Mouse (Mus musculus) neural tube, embryonic 12.5 days (tissue): ENCODE data around the gene Dusp18. TPM values are rescaled to one million over a fixed set of nuclear protein-coding genes. Genes with fewer than 3 reads are reported as not detected.

Experiments used
- ATAC-seq: fragments of 200-750 bp; cut with Nextera tagmentation; 2 replicates; pipeline ENCODE4 v1.8.0; 2017; ENCODE audit warnings: low read depth, mild to moderate bottlenecking, moderate TSS enrichment, moderate library complexity; ENCODE audit not compliant: low FRiP score
- H3K27ac ChIP-seq: fragments of 300-500 bp; sonication (generic); 2 replicates; pipeline ENCODE4 v1.5.1; 2016
- H3K27me3 ChIP-seq: fragments of 300-500 bp; sonication (generic); replicated peaks from 2 replicates; pipeline ENCODE4 v1.6.1; 2016; ENCODE audit warnings: mild to moderate bottlenecking
- H3K36me3 ChIP-seq: fragments of 300-500 bp; sonication (generic); 2 replicates; pipeline ENCODE4 v1.6.1; 2016; ENCODE audit warnings: mild to moderate bottlenecking
- H3K4me1 ChIP-seq: fragments of 300-500 bp; sonication (generic); 2 replicates; pipeline ENCODE4 v1.6.1; 2016
- H3K4me2 ChIP-seq: fragments of 300-500 bp; sonication (generic); replicated peaks from 2 replicates; pipeline ENCODE4 v1.6.1; 2016; ENCODE audit warnings: mild to moderate bottlenecking
- H3K4me3 ChIP-seq: fragments of 300-500 bp; sonication (generic); 2 replicates; pipeline ENCODE4 v1.5.1; 2016
- H3K9ac ChIP-seq: fragments of 300-500 bp; sonication (generic); 2 replicates; pipeline ENCODE4 v1.6.1; 2016; ENCODE audit warnings: mild to moderate bottlenecking
- H3K9me3 ChIP-seq: fragments of 300-500 bp; sonication (generic); 2 replicates; pipeline ENCODE4 v1.6.1; 2016; ENCODE audit warnings: mild to moderate bottlenecking
- WGBS: fragments of 180-500 bp; shearing (Covaris S2); methylation state at CpG from one replicate; pipeline ENCODE4 v1.1.7; 2016; 5-methylcytosine and 5-hydroxymethylcytosine counted together
- polyA plus RNA-seq: library from polyadenylated mRNA; unstranded; fragments of >200 nt; fragmentation: Nextera tagmentation; extraction: Ambion mirVana; gene quantifications from 2 replicates; pipeline ENCODE4 v1.2.1, GENCODE M21; 2016

Gene Dusp18
- polyA plus RNA-seq, result 22.2 and 23.5 TPM in 2 replicates

DNA sequence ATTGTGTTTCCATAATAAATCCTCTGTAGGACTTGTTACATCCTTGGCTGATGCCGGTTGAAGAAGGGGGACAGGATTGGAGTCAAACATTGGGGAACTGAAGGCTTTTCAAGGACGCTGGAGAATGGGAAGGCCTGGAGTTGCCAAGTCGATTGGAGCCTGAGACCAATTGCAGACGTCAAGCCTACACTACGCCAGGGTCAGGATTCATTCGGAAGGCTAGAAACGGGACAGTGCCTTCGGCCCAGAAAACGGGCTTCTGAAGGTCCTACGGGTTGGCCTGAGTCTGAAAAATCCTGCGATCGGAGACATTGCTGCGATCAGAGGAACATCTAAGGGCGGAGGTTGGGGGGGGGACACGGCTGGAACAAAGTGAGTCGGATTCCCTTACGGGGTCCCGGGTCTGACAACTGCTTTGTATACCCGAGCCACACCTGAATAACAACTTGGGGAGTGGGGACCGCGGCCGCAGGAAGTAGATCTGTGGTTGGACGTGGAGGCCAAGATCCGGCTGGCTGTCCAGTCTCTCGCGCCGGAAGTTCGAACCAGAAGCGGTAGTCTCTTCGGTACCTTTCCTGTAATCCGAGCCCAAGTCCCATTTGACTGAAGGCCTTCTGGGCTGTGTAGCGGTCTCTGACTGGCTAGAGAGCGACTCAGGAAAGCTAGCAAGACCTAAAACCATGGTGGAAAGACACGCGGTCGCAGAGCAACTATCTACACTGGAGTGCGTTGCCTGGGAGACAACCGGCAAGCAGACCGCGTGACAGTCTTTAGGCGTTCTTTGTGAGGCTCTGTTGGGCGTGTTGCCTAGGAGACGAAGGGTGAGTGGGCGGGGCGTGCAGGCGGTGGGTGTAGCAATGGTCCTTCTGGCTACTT, at the start of gene Dusp18, which contains the start of gene 4921536K21Rik:
Gene Dusp18, plus strand, starts transcription at position 835 of the 876 bp plus-strand sequence.
Gene 4921536K21Rik, minus strand, starts transcription at position 693 of the 876 bp plus-strand sequence.
- Histone ChIP-seq H3K4me2 (peak within 1 kb of the TSS; percentile 73), H3K27me3 (no peaks in the 10 kb centered on the region), H3K9ac (peak within 1 kb of the TSS; percentile 59), H3K9me3 (no peaks in the 10 kb centered on the region), H3K4me1 (peaks cover 4% of the 10 kb centered on the region; the same call in 1 of the 2 replicates), H3K4me3 (peak within 1 kb of the TSS; percentile 44), H3K27ac (peak within 1 kb of the TSS; percentile 50; the same call in 1 of the 2 replicates), H3K36me3 (peaks cover 21% of the 10 kb centered on the region)
- ATAC-seq, result peak; percentile 99
- WGBS, result 2% methylated on average over 46 of the region's 46 CpGs

DNA sequence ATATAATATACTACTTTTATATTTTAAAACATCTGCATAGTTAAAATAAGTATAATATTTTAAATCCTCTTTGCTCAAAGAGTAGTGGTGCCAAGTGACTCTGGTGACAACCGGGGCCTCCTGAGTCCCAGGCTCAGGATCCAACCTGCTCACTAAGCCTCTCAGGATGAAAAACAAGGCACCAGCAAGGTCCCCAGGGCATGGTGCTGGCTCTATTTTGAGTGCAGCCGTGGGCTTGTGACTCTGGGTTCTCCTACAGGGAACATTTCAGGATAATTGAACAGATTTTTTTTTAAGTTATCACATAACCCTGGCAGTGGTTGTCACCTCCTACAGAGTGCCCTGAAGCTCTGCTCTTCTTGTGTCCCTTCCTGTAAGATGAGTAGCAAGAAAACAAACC, 48.7 kb upstream of the Dusp18 start:
- WGBS, result 66% methylated on average over 2 of the region's 2 CpGs
- Histone ChIP-seq H3K36me3 (no peaks in the 10 kb centered on the region), H3K27me3 (no peaks in the 10 kb centered on the region), H3K4me2 (no peak overlapping the region), H3K4me3 (no peak overlapping the region), H3K9ac (no peak overlapping the region), H3K4me1 (no peaks in the 10 kb centered on the region), H3K9me3 (no peaks in the 10 kb centered on the region), H3K27ac (no peak overlapping the region)
- ATAC-seq, result no peak

DNA sequence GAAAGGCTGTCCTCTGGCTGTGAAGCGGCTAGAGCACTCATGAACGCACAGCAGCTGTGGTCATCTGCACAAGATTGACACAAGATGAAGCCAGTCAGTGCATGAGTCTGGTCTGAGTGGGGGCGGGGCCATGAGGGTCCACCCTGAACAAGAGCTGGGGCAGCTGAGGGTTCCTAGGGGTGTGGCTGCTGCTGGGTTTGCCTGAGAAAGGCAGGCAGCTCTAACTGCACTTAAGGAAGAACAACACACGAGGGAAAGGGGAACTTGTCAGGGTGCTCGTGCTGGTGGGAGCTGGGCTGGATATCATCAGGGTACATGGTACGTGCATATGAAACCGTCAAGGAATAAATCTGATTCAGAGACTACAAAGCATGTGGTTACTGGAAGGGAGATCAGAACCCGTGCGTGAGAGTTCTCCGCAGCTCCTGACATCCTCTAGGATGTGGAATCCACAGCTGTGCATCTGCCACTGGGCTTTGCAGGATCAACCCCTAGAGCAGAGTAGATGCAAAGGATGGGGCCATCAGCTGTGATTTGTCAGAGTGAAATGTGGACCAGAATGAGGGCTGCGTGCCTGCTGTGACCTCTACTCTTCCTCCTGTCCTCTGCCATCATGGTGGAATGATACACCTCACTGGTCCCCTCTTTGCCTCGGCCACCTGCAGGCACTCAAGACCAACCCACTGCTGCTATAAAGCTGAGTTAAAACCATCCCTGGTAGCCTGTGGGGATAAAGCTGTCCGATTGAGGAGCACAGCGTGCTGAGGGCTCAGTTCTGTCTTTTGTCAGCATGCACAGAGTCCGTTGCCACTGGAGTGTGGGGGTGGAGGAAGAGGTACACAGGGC, 45.3 kb upstream of the Dusp18 start:
- no peaks in the 10 kb centered on the region for H3K4me1 ChIP-seq
- WGBS, result 83% methylated on average over 15 of the region's 15 CpGs
- no peak for ATAC-seq

DNA sequence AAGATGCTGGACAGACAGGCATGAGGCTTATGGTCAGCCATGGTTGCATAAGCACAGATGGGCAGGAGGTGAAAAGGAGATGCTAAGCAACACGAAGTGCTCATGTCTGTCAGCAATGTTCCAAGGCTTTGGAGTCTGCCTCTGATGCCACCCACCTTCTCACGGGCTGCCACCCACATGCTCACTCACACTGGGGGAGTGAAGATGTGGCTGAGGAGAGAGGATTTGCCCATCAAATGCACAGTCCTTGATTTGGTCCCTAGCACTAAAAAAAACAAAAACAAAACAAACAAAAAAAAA, 44.8 kb upstream of the Dusp18 start:
- H3K27ac ChIP-seq, result no peak overlapping the region
- no peak overlapping the region for H3K4me2 ChIP-seq
- peaks cover 2% of the 10 kb centered on the region; the same call in 1 of the 2 replicates for H3K9me3 ChIP-seq
- no peaks in the 10 kb centered on the region for H3K36me3 ChIP-seq
- ATAC-seq, result no peak
- H3K4me1 ChIP-seq, result no peaks in the 10 kb centered on the region
- WGBS, result 85% methylated on average over 2 of the region's 2 CpGs
- no peak overlapping the region for H3K9ac ChIP-seq
- H3K4me3 ChIP-seq, result no peak overlapping the region
- H3K27me3 ChIP-seq, result no peaks in the 10 kb centered on the region

More for the DNA sequence above, 45.3 kb upstream of the Dusp18 start:
- H3K27ac ChIP-seq, result no peak overlapping the region
- H3K4me2 ChIP-seq, result no peak overlapping the region
- peaks cover 2% of the 10 kb centered on the region; the same call in 1 of the 2 replicates for H3K9me3 ChIP-seq
- H3K36me3 ChIP-seq, result no peaks in the 10 kb centered on the region
- H3K9ac ChIP-seq, result no peak overlapping the region
- no peak overlapping the region for H3K4me3 ChIP-seq
- no peaks in the 10 kb centered on the region for H3K27me3 ChIP-seq

DNA sequence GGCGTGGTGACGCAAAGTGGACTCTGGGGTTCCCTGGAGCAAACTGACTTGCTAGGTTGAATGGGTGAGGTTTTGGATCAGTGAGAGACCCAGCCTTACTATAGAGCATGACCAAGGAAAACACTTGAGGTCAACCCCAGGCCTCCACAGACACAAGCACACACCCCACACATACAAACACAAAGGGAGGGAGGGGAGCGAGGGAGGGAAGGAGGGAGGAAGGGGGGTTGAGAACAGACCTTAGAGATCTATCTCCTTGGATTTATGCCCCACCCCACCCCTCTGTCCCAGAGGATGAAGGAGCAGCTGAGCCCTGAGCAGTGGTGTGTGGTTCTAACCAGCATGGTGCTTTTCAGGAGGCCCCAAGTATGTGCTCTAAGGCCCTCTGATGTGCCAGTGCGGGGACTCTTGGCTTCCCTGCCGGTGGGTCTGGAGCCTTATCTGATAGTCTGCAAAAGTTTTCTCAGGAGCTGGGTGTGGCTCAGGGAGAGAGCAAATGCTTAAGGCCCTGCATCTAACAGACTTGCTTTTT, 44.2 kb upstream of the Dusp18 start:
- H3K36me3 ChIP-seq, result no peaks in the 10 kb centered on the region
- WGBS, result 70% methylated on average over 5 of the region's 5 CpGs
- ATAC-seq, result no peak

DNA sequence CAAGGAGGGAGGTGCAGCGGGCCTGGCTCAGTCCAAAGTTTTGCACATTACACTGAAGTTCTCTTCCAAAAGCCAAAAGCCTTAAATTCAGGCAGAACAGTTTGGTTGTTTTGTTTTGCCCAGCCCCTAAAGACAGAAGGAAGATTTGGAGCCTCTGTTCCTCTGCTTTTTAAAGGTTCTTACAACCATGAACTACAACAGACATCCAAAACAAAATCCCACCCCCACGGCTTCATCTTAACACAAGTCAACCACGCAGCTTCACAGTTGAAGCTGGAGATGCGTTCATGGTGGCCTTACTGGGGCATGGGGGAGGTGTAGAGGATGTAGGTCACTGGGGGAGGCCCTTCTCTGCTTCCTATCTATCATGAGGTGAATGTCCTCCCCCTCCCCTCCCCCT, 43.2 kb upstream of the Dusp18 start:
- no peaks in the 10 kb centered on the region for H3K27me3 ChIP-seq

More for the DNA sequence above, 44.2 kb upstream of the Dusp18 start:
- H3K27me3 ChIP-seq, result no peaks in the 10 kb centered on the region
- no peaks in the 10 kb centered on the region for H3K4me1 ChIP-seq
- H3K9ac ChIP-seq, result no peak overlapping the region
- H3K27ac ChIP-seq, result no peak overlapping the region
- no peak overlapping the region for H3K4me2 ChIP-seq
- peaks cover 2% of the 10 kb centered on the region; the same call in 1 of the 2 replicates for H3K9me3 ChIP-seq
- no peak overlapping the region for H3K4me3 ChIP-seq

DNA sequence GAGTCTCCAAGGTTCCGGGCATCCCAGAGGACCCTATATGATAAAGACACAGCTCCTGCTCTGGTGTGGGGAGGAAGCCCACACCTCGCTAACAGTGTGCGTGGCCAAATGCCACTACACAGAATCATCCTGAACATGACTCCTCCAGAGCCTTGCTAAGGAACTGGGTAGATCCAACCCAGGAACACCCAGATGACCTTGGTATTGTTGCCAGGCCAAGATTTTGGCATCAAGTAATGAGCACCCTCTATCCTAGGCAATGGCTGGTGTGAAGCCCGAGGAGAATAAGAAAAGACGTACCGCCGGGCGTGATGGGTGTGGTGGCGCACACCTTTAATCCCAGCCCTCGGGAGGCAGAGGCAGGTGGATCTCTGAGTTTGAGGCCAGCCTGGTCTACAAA, 42.0 kb upstream of the Dusp18 start:
- Histone ChIP-seq H3K4me2 (no peak overlapping the region), H3K9ac (no peak overlapping the region), H3K9me3 (peaks cover 2% of the 10 kb centered on the region; the same call in 1 of the 2 replicates), H3K27ac (no peak overlapping the region), H3K36me3 (no peaks in the 10 kb centered on the region), H3K4me3 (no peak overlapping the region), H3K27me3 (no peaks in the 10 kb centered on the region), H3K4me1 (no peaks in the 10 kb centered on the region)
- WGBS, result 96% methylated on average over 10 of the region's 10 CpGs
- no peak for ATAC-seq

More for the DNA sequence above, 43.2 kb upstream of the Dusp18 start:
- 86% methylated on average over 4 of the region's 4 CpGs for WGBS
- no peak overlapping the region for H3K27ac ChIP-seq
- H3K36me3 ChIP-seq, result no peaks in the 10 kb centered on the region
- H3K9ac ChIP-seq, result no peak overlapping the region
- H3K4me1 ChIP-seq, result no peaks in the 10 kb centered on the region
- no peak overlapping the region for H3K4me2 ChIP-seq
- H3K9me3 ChIP-seq, result peaks cover 2% of the 10 kb centered on the region; the same call in 1 of the 2 replicates
- no peak for ATAC-seq
- no peak overlapping the region for H3K4me3 ChIP-seq

DNA sequence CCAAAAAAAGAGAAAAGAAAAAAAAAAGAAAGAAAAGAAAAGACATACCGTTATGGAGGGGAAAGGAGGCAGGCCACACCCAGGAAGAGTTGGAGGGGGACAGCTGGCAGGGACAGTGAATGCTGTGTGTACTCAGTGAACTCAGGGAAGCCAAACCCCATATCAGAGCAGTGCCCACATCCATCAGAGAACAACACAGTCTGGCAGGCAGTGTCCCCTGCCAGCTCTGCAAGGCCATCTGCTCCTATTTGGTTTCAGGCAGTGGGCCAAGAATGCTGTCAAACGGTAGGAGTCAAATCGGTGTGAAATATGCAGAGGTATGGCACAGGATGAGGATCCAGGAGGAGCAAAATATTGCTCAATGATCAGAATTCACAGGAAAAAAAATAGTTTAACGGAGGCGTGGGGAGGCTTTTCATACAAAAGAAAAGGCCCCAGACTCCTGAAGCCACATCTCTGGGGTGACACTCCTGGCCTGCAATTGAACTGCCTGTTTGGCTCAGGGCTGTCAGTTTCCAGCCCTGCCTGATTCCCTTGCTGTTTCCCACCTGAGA, 41.5 kb upstream of the Dusp18 start:
- 61% methylated on average over 5 of the region's 5 CpGs for WGBS
- Histone ChIP-seq H3K9me3 (peaks cover 2% of the 10 kb centered on the region; the same call in 1 of the 2 replicates), H3K9ac (no peak overlapping the region), H3K4me3 (no peak overlapping the region), H3K27me3 (no peaks in the 10 kb centered on the region), H3K4me2 (no peak overlapping the region), H3K36me3 (no peaks in the 10 kb centered on the region), H3K27ac (no peak overlapping the region), H3K4me1 (no peaks in the 10 kb centered on the region)
- peak; percentile 41; the same call in 1 of the 2 replicates for ATAC-seq

DNA sequence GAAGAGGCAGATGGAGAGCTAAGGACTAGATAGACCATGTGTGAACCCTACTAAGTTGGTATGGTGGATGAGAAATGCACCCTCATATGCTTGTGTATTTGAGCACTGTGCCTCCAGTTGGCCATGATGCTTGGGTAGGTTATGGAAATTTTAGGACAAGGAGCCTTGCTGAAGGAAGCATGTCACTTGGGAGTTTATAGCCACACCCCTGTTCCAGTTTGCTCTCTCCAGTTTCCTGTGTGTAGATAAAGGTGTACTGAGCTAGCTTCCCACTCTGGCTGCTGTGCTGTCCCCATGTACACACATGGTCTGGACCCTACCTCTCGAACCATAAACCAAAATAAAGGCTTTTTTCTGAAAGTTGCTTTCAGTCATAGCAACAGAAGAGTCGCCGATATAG, 40.9 kb upstream of the Dusp18 start:
- peaks cover 2% of the 10 kb centered on the region; the same call in 1 of the 2 replicates for H3K9me3 ChIP-seq
- no peak overlapping the region for H3K4me2 ChIP-seq
- H3K36me3 ChIP-seq, result no peaks in the 10 kb centered on the region
- no peaks in the 10 kb centered on the region for H3K4me1 ChIP-seq
- no peak overlapping the region for H3K9ac ChIP-seq
- no peak overlapping the region for H3K4me3 ChIP-seq
- 93% methylated on average over 3 of the region's 3 CpGs for WGBS
- no peaks in the 10 kb centered on the region for H3K27me3 ChIP-seq
- H3K27ac ChIP-seq, result no peak overlapping the region
- ATAC-seq, result no peak

DNA sequence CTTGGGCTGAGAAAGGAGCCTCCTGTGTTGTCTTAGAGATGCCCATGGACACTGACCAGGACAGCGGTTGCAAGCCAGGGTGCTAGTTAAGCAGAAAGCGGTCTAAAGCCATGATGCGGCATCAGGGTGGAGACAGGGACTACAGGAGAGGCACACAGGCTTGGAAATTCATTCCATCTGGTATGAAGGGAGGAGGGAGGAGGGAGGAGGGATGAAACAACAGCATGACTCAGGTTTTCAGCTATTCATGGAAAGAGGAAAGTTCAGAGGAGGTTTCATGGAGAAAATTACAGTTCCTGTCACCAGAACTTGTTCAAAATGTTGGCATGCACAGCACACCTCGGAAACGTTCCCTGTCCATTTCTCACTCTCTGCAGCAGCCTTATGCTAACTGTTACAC, 39.2 kb upstream of the Dusp18 start:
- ATAC-seq, result no peak
- Histone ChIP-seq H3K4me3 (no peak overlapping the region), H3K9ac (no peak overlapping the region), H3K4me2 (no peak overlapping the region), H3K27ac (no peak overlapping the region), H3K27me3 (no peaks in the 10 kb centered on the region), H3K36me3 (no peaks in the 10 kb centered on the region), H3K4me1 (no peaks in the 10 kb centered on the region), H3K9me3 (peaks cover 2% of the 10 kb centered on the region; the same call in 1 of the 2 replicates)
- WGBS, result 91% methylated on average over 5 of the region's 5 CpGs

DNA sequence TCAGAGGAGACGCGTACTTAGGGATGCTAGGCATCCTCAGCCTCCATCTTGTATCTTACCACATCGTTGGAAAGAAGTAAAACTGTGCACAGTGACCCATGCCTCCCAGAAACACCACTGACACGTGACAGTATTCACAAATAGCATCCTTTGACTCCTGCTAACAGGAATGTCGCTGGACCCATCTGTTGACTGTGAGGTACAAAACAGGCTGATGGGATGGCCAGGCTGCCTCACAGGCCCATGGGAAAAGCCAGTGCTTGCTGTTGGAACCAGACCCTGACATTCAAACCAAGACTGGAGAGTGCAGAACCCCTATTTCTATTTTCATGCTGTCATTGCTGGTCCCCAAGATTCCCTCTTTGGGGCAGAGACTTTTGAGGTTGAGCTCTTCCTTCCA, 37.1 kb upstream of the Dusp18 start:
- Histone ChIP-seq H3K9ac (no peak overlapping the region), H3K36me3 (no peaks in the 10 kb centered on the region), H3K4me1 (no peaks in the 10 kb centered on the region), H3K9me3 (peaks cover 2% of the 10 kb centered on the region; the same call in 1 of the 2 replicates), H3K4me3 (no peak overlapping the region), H3K4me2 (no peak overlapping the region), H3K27ac (no peak overlapping the region), H3K27me3 (peaks cover 5% of the 10 kb centered on the region; the same call in 1 of the 2 replicates)
- WGBS, result 79% methylated on average over 5 of the region's 5 CpGs
- ATAC-seq, result no peak
